Mouse (Mus musculus) stomach, postnatal 0 days (tissue): Measurements from ENCODE around the gene Cask.

Source experiments
- CTCF ChIP-seq: IDR thresholded peaks from 2 replicates; pipeline ENCODE4 v1.5.1; 2016; ENCODE audit warnings: antibody characterized with exemption, low read depth, mild to moderate bottlenecking, moderate library complexity
- EP300 ChIP-seq: optimal IDR thresholded peaks from 2 replicates; pipeline ENCODE3; 2016; ENCODE audit warnings: antibody characterized with exemption

GRCm38 (mm10) chrX:13718283-13718682 lies 132.9 kb downstream of the Cask start:
- TF ChIP-seq CTCF (no peak), EP300 (no peak)
